Mouse (Mus musculus): ENCODE measurements at regions not wholly inside any gene's neighbourhood (a gene's known extent, or its start where the extent isn't known, plus 50 kb on each side); places are given as distances from the start of the nearest gene placed in this dataset.
"Not testable (repeated sequence)": the region's sequence is repeated elsewhere in the genome, so short reads cannot be mapped to it uniquely, and the experiment has no call there.

DNA sequence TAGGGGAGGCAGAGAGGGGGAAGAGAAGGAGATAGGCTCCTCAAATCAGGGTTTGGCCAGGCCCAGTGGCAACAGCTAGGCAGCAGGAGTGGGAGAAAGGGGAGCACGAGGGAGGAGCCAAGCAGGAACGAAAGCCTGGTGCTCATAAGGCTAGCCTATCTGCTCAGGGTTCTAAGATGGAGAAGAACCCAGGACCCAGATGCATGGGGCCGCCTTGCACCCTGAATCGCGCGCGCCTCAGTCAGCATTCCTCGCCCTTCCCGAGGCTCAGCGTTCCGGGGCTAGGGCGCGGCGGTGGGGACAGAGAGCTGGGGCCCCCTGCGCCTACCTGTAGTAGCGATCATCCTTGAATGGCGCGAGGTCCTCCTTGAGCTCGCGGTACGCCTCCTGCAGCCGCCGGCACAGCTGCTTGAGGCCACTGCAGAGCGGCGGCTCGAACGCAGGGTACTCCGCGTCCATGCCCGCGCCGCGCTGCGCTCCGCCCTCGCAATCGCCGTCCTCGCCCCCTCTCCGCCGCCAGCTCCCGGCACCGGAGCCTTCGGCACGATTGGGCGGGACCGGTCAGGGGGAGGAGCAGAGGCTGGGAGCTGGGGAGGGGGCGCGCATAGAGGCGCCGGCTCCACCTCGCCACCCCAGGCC is 60.1 kb downstream of the Dynlt1b start:
- H3K4me1 ChIP-seq (replicated peaks; ENCODE audit: control insufficient read depth in 2 of 2, insufficient read depth in 2 of 2, low read length in 1 of 2); H3K27ac ChIP-seq; H3K4me2 ChIP-seq (ENCODE audit: low read depth); DNase-seq (ENCODE audit: low read depth in 3 of 3, low spot score in 3 of 3); H3K9ac ChIP-seq (replicated peaks); H3K36me3 ChIP-seq (replicated peaks; ENCODE audit: control insufficient read depth, insufficient read depth, low read depth); H3K27me3 ChIP-seq (ENCODE audit: control insufficient read depth, insufficient read depth, low read length); H3K4me3 ChIP-seq (ENCODE audit: insufficient read depth in 1 of 2, low read depth in 2 of 2, low read length in 2 of 2); H3K9me3 ChIP-seq (ENCODE audit: control insufficient read depth, low read length): not testable (repeated sequence)
- 2% methylated on average over 22 of the region's 52 CpGs for WGBS (ENCODE audit: insufficient replicate concordance)
- peak; percentile 13; the same call in 1 of the 2 replicates for ATAC-seq (ENCODE audit: insufficient read depth)

- not testable (repeated sequence) for H3K27me3 ChIP-seq (ENCODE audit: control insufficient read depth, insufficient read depth, low read length); H3K4me1 ChIP-seq (replicated peaks; ENCODE audit: control insufficient read depth in 2 of 2, insufficient read depth in 2 of 2, low read length in 1 of 2); DNase-seq (ENCODE audit: low read depth in 3 of 3, low spot score in 3 of 3); H3K9ac ChIP-seq (replicated peaks); H3K36me3 ChIP-seq (replicated peaks; ENCODE audit: control insufficient read depth, insufficient read depth, low read depth); ATAC-seq (ENCODE audit: insufficient read depth); H3K9me3 ChIP-seq (ENCODE audit: control insufficient read depth, low read length); H3K4me2 ChIP-seq (ENCODE audit: low read depth); H3K27ac ChIP-seq; H3K4me3 ChIP-seq (ENCODE audit: insufficient read depth in 1 of 2, low read depth in 2 of 2, low read length in 2 of 2)
- WGBS (ENCODE audit: insufficient replicate concordance): no CpG with 5 or more reads among the region's 15 CpGs
Measured at GRCm38 (mm10) chr17:6490565-6490935, 60.6 kb downstream of the Dynlt1b start.

DNA sequence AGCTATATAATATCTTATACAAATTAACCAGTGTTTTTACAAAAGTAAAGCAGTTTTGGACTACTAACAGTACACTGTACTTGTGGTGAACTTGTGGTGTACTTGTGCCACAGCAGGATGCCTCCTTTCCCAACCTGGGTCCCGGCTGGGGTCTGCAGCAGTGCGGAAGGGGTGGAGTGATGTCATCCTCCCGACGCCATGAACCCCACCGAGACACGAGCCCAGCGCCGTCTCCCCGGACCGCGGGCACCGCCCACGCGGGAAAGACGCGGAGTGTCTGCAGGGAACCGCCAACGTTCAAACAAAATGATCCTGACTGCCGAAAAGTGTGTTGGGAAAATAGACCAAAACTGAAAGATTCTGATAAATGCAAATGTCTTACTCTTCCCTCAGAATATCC is 62.6 kb downstream of the Dynlt1b start:
- not testable (repeated sequence) for H3K9me3 ChIP-seq (ENCODE audit: control insufficient read depth, low read length); H3K27ac ChIP-seq; H3K4me2 ChIP-seq (ENCODE audit: low read depth); H3K27me3 ChIP-seq (ENCODE audit: control insufficient read depth, insufficient read depth, low read length); H3K36me3 ChIP-seq (replicated peaks; ENCODE audit: control insufficient read depth, insufficient read depth, low read depth); H3K4me1 ChIP-seq (replicated peaks; ENCODE audit: control insufficient read depth in 2 of 2, insufficient read depth in 2 of 2, low read length in 1 of 2); ATAC-seq (ENCODE audit: insufficient read depth); H3K9ac ChIP-seq (replicated peaks); H3K4me3 ChIP-seq (ENCODE audit: insufficient read depth in 1 of 2, low read depth in 2 of 2, low read length in 2 of 2); DNase-seq (ENCODE audit: low read depth in 3 of 3, low spot score in 3 of 3)
- WGBS (ENCODE audit: insufficient replicate concordance): 25% methylated on average over 19 of the region's 19 CpGs

- H3K4me3 ChIP-seq (ENCODE audit: insufficient read depth in 1 of 2, low read depth in 2 of 2, low read length in 2 of 2); H3K27ac ChIP-seq; H3K9ac ChIP-seq (replicated peaks); H3K4me1 ChIP-seq (replicated peaks; ENCODE audit: control insufficient read depth in 2 of 2, insufficient read depth in 2 of 2, low read length in 1 of 2); DNase-seq (ENCODE audit: low read depth in 3 of 3, low spot score in 3 of 3); H3K4me2 ChIP-seq (ENCODE audit: low read depth); ATAC-seq (ENCODE audit: insufficient read depth); H3K9me3 ChIP-seq (ENCODE audit: control insufficient read depth, low read length); H3K27me3 ChIP-seq (ENCODE audit: control insufficient read depth, insufficient read depth, low read length); H3K36me3 ChIP-seq (replicated peaks; ENCODE audit: control insufficient read depth, insufficient read depth, low read depth): not testable (repeated sequence)
- 25% methylated on average over 22 of the region's 23 CpGs for WGBS (ENCODE audit: insufficient replicate concordance)
Measured at GRCm38 (mm10) chr17:6492950-6493349, 63.0 kb downstream of the Dynlt1b start.

- not testable (repeated sequence) for H3K9ac ChIP-seq (replicated peaks); H3K4me2 ChIP-seq (ENCODE audit: low read depth); H3K4me3 ChIP-seq (ENCODE audit: insufficient read depth in 1 of 2, low read depth in 2 of 2, low read length in 2 of 2); ATAC-seq (ENCODE audit: insufficient read depth); H3K27me3 ChIP-seq (ENCODE audit: control insufficient read depth, insufficient read depth, low read length); H3K4me1 ChIP-seq (replicated peaks; ENCODE audit: control insufficient read depth in 2 of 2, insufficient read depth in 2 of 2, low read length in 1 of 2); H3K27ac ChIP-seq; H3K9me3 ChIP-seq (ENCODE audit: control insufficient read depth, low read length); DNase-seq (ENCODE audit: low read depth in 3 of 3, low spot score in 3 of 3); H3K36me3 ChIP-seq (replicated peaks; ENCODE audit: control insufficient read depth, insufficient read depth, low read depth)
- 66% methylated on average over 9 of the region's 9 CpGs for WGBS (ENCODE audit: insufficient replicate concordance)
Measured at GRCm38 (mm10) chr17:6496491-6496890, 66.6 kb downstream of the Dynlt1b start.

DNA sequence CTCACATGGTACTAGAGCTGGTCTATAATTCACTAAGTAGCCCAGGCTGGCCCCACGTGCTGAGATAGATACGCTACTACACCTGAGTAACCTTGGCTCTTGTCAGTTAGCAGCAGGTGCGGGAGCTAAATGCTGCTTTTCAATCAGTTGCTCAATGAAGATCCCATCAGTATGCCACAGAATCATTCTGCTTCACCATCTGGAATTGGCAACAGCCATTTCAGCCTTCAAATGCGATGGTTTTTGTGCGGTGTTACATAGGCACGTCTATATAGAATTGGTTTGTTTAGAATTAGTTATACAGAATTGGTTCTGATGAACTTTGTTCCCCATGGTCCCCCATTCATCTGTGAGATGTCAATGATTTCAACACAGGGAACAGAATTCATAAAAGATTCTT is 72.8 kb downstream of the Dynlt1b start:
- H3K9ac ChIP-seq (replicated peaks); H3K4me1 ChIP-seq (replicated peaks; ENCODE audit: control insufficient read depth in 2 of 2, insufficient read depth in 2 of 2, low read length in 1 of 2); H3K27ac ChIP-seq; H3K4me3 ChIP-seq (ENCODE audit: insufficient read depth in 1 of 2, low read depth in 2 of 2, low read length in 2 of 2); ATAC-seq (ENCODE audit: insufficient read depth); H3K27me3 ChIP-seq (ENCODE audit: control insufficient read depth, insufficient read depth, low read length); H3K9me3 ChIP-seq (ENCODE audit: control insufficient read depth, low read length); H3K36me3 ChIP-seq (replicated peaks; ENCODE audit: control insufficient read depth, insufficient read depth, low read depth); DNase-seq (ENCODE audit: low read depth in 3 of 3, low spot score in 3 of 3); H3K4me2 ChIP-seq (ENCODE audit: low read depth): not testable (repeated sequence)
- 75% methylated on average over 4 of the region's 6 CpGs for WGBS (ENCODE audit: insufficient replicate concordance)

GRCm38 (mm10) chr17:6505896-6506295 is 76.0 kb downstream of the Dynlt1b start:
- ATAC-seq (ENCODE audit: insufficient read depth); H3K27ac ChIP-seq; DNase-seq (ENCODE audit: low read depth in 3 of 3, low spot score in 3 of 3); H3K4me1 ChIP-seq (replicated peaks; ENCODE audit: control insufficient read depth in 2 of 2, insufficient read depth in 2 of 2, low read length in 1 of 2); H3K4me2 ChIP-seq (ENCODE audit: low read depth); H3K27me3 ChIP-seq (ENCODE audit: control insufficient read depth, insufficient read depth, low read length); H3K4me3 ChIP-seq (ENCODE audit: insufficient read depth in 1 of 2, low read depth in 2 of 2, low read length in 2 of 2); H3K9ac ChIP-seq (replicated peaks); H3K9me3 ChIP-seq (ENCODE audit: control insufficient read depth, low read length); H3K36me3 ChIP-seq (replicated peaks; ENCODE audit: control insufficient read depth, insufficient read depth, low read depth): not testable (repeated sequence)
- 48% methylated on average over 6 of the region's 6 CpGs for WGBS (ENCODE audit: insufficient replicate concordance)

GRCm38 (mm10) chr17:6515128-6515527 is 85.2 kb downstream of the Dynlt1b start:
- ATAC-seq (ENCODE audit: insufficient read depth); H3K9ac ChIP-seq (replicated peaks); H3K4me1 ChIP-seq (replicated peaks; ENCODE audit: control insufficient read depth in 2 of 2, insufficient read depth in 2 of 2, low read length in 1 of 2); H3K27me3 ChIP-seq (ENCODE audit: control insufficient read depth, insufficient read depth, low read length); H3K9me3 ChIP-seq (ENCODE audit: control insufficient read depth, low read length); DNase-seq (ENCODE audit: low read depth in 3 of 3, low spot score in 3 of 3); H3K27ac ChIP-seq; H3K4me3 ChIP-seq (ENCODE audit: insufficient read depth in 1 of 2, low read depth in 2 of 2, low read length in 2 of 2); H3K4me2 ChIP-seq (ENCODE audit: low read depth); H3K36me3 ChIP-seq (replicated peaks; ENCODE audit: control insufficient read depth, insufficient read depth, low read depth): not testable (repeated sequence)
- 74% methylated on average over 5 of the region's 8 CpGs for WGBS (ENCODE audit: insufficient replicate concordance)
